Mouse (Mus musculus) monocyte, adult 59 days (primary cell): ENCODE data around the gene Tmem238l. TPM values are rescaled to one million over a fixed set of nuclear protein-coding genes. Genes with fewer than 3 reads are reported as not detected.

Source experiments
- total RNA-seq, 2 experiments: library from RNA; stranded (reverse); gene quantifications; one replicate each; pipeline ENCODE4 v1.2.4; 2023

The Tmem238l gene
- not detected for total RNA-seq

DNA sequence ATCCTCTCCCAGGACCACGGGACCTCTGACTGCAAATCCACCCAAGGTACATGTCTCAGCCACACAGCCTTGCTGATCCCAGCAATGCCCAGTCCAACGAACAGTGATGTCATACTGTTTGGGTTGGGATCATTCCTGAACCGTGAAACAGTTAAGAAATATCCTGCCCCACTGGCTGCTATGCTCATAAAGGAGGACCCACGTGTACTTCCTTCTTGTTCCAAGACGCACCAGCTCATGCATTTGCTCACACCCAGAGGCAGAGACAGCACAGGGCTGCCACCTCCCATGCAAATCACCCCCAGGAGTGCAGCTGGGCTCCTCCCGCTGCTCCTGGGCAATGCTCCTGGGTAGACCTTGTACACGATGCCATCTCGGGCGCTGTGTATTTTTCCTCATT is at the start of gene Tmem238l:
Gene Tmem238l (plus strand): TSS at position 336 of the 400 bp plus-strand sequence.

GRCm38 (mm10) chr11:66911811-66912210 is 44.6 kb upstream of the Tmem238l start, which contains the start of gene Pirt:
Pirt (plus strand) TSS chr11:66911981.

Other genes starting within 250 kb of the Tmem238l start
- gene Pirt, start 44.7 kb upstream of the Tmem238l start, total RNA-seq, result not detected
- 1 to 10 TPM; 1.6 to 2.5 TPM for gene Tmem220, start 68.5 kb downstream of the Tmem238l start, total RNA-seq
- gene Adprm, start 96.0 kb downstream of the Tmem238l start, total RNA-seq, result 10 to 100 TPM; 21.9 to 25.4 TPM
- gene Sco1, start 96.0 kb downstream of the Tmem238l start, total RNA-seq, result 1 to 10 TPM; 8.2 to 8.8 TPM
- gene Myh3, start 121.7 kb downstream of the Tmem238l start, total RNA-seq, result not detected
- gene Myh2, start 214.4 kb downstream of the Tmem238l start, total RNA-seq, result not detected
- not detected for gene Myh1, start 243.4 kb downstream of the Tmem238l start, total RNA-seq